Mouse (Mus musculus): ENCODE measurements at regions not wholly inside any gene's neighbourhood (a gene's known extent, or its start where the extent isn't known, plus 50 kb on each side); places are given as distances from the start of the nearest gene placed in this dataset.

DNA sequence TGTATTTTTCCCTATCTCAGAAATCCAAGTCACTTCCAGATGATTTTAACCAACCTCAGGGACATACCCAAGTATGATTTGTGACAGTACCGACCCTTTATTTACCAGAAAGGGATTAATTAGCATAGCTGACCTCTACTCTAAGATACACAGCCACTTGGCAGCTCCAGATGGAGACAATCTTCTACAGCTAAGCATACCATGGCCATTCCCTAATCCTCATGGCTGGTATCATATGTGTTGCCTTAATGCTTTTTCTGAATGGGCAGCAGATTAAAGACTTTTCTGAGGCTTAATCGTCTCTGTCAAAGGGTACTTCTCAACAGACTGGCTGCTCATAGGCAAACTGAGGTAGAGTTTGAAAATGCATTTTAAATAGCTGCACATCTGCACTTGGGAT lies 400.8 kb downstream of the Adgrl2 start:
- TF ChIP-seq CTCF (IDR thresholded peaks at IDR 0.05; ENCODE audit: borderline replicate concordance, insufficient read depth, low read length) (no peak), POLR2A (IDR thresholded peaks at IDR 0.05; ENCODE audit: low read depth, low read length) (no peak)

All from embryonic fibroblast, embryonic 13.5 days (primary cell).